Mouse (Mus musculus) small intestine, adult 2 months (tissue): Measurements from ENCODE around the gene Pkd1.

Experiments used
- CTCF ChIP-seq: fragments of 200-500 bp; IDR thresholded peaks from 2 replicates; pipeline ENCODE4 v1.5.1; 2012; ENCODE audit warnings: low read depth, mild to moderate bottlenecking, control low read depth, inconsistent platforms, low read length, moderate library complexity, mixed read lengths; ENCODE audit not compliant: insufficient replicate concordance, insufficient read length; ENCODE audit errors: extremely low read depth
- POLR2A ChIP-seq: fragments of 200-500 bp; IDR thresholded peaks from 2 replicates; pipeline ENCODE4 v1.6.1; 2012; ENCODE audit warnings: low read depth, mild to moderate bottlenecking, control low read depth, inconsistent platforms, low read length, moderate library complexity

DNA sequence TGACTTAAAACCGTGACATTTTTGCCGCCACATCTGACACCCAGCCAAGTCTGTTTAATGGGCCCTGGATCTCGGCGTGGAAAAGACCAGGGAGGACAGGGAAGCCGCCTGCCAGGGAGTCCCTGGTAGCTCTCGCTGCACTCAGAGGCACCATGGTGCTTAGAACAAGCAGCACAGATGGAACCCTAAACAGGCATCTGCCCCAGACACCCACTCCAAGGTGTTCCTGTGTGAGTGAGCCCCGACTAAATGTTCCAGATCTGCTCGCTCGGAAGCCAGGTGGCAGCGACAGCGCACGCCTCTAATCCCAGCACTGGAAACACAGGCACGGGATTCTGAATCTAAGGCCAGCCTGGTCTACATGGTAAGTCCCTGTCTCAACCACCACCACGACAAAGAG lies 80.4 kb downstream of the Pkd1 start:
- TF ChIP-seq CTCF = no peak
- TF ChIP-seq POLR2A = no peak
